Mouse (Mus musculus): Measurements from ENCODE around the gene Sertad2.

DNA sequence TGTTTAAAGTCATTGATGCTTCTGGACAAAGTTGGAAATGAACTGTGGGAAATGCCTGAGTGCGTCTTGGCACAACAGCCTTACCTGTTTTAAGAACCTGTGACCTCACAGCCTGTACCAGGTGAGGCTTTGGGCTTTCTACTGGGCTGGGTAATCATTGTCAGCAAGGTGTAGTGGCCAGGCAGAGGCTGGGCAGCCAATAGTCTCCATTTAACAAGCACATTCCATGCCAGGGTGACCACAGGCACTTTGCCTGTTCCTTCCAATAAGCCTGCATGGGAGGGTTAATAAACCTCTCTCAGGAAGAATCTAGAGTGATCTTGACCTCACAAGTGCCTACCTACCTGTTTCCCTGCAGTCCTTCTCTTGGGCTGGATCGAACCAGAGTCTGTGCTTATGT, 21.7 kb upstream of the Sertad2 start:
- no peak for TF ChIP-seq POLR2A (IDR thresholded peaks at IDR 0.05; ENCODE audit: insufficient read length, low read depth)
- no peak for TF ChIP-seq USF1 (IDR thresholded peaks at IDR 0.05; ENCODE audit: low read depth)
- no peak for TF ChIP-seq CEBPB (IDR thresholded peaks at IDR 0.05; ENCODE audit: insufficient read depth, poor library complexity, severe bottlenecking)
- no peak for TF ChIP-seq MYOG (IDR thresholded peaks at IDR 0.05; ENCODE audit: control insufficient read depth in 1 of 3, insufficient read depth in 1 of 3, insufficient read length in 2 of 3, low read depth in 2 of 3)
- no peak for TF ChIP-seq POLR2AphosphoS2 (IDR thresholded peaks at IDR 0.05; ENCODE audit: insufficient read length, low read depth)

Measured in myocyte (in vitro differentiated cells).